Mouse (Mus musculus) cerebellum, adult (tissue): ENCODE measurements around the gene BC048403.
A peak's percentile ranks its signal among the peaks of the same experiment; 100 is the strongest.
"Not testable (repeated sequence)": the region's sequence is repeated elsewhere in the genome, so short reads cannot be mapped to it uniquely, and the experiment has no call there.

Experiments
- ATAC-seq: cut with Nextera tagmentation; 2 replicates; pipeline ENCODE4 v1.9.2; 2017; ENCODE audit warnings: mild to moderate bottlenecking, moderate library complexity, mixed read lengths; ENCODE audit not compliant: insufficient number of reproducible peaks, low FRiP score, low TSS enrichment

Gene BC048403

GRCm38 (mm10) chr10:121755822-121756221 is 16.1 kb downstream of the BC048403 start:
- ATAC-seq = no peak

DNA sequence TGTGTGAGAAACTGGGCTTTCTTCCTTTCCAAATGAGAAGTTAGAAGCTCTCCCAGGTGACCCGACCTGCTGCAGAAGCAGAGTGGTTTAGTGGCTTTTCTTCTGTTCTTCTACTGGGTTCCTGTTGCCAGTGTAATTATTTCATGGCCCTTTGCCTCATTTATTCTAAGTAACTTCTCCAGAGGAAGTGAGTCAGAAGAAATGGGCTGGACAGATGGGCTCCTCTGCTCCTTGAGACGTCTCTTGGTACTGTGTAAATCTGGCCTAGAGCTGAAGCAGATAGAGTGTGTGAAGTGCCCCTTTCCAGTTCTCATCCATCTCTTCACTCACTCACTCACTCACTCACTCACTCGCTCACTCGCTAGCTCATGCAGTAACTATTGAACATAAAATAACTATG is 16.9 kb downstream of the BC048403 start:
- no peak for ATAC-seq

DNA sequence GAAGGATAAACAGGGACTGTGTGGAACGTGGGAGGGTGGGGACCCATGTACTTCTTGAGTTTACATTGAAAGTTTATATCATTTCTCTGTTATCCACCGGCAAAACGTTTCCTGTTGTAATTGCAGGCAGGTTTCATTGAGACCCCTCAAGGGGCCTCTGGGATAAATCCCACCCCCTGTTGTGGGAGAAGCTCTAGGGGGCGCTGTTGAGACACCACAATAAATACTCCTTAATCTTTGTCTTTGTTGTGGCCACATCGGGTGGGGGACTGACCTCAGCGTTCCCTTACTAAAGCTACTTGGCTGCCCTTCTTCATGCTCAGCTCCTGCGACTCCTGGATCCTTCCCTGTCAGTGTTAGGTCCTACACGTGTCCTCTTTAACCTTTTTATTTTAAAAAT is 19.4 kb downstream of the BC048403 start:
- no peak for ATAC-seq

DNA sequence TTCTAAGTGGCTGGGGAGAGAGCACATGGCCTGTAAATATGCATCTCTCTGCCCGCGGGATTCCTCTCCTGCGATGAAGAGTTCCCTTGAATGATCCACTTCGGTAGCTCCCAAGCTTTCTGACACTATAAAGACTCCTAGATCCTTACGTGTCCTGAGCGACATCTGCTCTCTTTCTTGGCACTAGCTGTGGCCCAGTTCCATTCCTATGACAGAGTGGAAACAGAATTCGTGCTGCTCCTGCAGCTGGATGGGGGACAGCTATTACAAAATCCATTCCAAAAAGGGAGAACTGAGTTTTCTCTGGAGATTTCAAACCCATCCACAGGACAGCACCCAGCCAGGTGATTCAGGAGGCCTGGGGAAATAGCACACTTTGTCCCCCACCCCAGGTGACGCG is 22.4 kb downstream of the BC048403 start:
- ATAC-seq = no peak

DNA sequence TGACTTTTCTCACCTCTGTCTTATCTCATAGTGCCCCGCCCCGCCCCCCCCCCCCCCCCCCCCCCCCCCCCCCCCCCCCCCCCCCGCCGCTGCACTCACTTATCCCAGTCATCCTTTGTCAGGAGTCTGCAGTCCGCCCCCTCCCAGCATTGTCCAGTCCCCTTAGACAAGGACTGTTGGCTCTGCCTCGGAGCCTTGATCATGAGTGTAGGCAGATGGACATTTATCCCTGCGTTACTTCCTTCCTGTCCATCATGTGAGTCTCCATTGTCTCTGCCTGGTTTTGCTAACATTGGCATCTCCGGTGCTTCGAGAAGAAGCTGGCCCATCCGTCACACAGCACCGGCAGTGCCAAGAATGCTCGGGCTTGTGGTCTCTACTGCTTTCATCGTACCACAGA is 23.5 kb downstream of the BC048403 start:
- 0 out of 2 replicates have a peak, but pooled peaks have one; percentile 31 for ATAC-seq

DNA sequence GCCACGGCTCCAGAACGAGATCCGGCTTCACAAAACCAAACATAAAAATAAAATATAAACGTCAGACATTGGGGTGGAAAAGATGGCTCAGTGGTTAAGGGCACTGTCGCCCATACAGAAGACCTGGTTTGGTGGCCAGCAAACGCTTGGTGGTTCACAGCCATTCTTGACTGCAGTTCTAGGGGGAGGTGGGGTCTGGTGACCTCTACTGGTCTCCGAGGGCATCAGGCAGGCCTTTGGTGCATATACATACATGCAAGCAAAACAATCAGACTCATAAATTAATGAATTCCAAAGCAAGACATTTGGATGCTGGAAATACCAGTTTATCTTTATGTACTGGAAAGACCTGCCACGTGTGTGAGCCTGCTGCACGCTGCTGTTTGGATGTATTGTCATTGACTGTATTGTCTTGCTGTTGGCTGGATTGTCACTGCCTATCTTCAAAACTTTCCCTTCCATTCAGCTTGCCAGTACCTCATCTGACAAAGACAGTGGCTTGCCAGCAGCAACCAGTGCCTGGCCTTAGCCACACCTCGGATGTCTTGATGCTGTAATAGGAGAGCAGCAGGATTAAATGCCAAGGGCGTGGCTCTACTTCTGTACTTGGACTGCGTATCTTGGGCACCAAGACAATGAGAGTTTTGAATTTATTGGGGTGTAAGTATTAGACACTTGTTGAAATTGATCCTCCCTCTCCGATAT is 24.9 kb downstream of the BC048403 start:
- no peak for ATAC-seq

- no peak for ATAC-seq
Measured at GRCm38 (mm10) chr10:121765174-121766057, 25.7 kb downstream of the BC048403 start.

GRCm38 (mm10) chr10:121767295-121767694 is 27.6 kb downstream of the BC048403 start:
- not testable (repeated sequence) for ATAC-seq

GRCm38 (mm10) chr10:121769711-121770110 is 30.0 kb downstream of the BC048403 start:
- ATAC-seq = no peak

DNA sequence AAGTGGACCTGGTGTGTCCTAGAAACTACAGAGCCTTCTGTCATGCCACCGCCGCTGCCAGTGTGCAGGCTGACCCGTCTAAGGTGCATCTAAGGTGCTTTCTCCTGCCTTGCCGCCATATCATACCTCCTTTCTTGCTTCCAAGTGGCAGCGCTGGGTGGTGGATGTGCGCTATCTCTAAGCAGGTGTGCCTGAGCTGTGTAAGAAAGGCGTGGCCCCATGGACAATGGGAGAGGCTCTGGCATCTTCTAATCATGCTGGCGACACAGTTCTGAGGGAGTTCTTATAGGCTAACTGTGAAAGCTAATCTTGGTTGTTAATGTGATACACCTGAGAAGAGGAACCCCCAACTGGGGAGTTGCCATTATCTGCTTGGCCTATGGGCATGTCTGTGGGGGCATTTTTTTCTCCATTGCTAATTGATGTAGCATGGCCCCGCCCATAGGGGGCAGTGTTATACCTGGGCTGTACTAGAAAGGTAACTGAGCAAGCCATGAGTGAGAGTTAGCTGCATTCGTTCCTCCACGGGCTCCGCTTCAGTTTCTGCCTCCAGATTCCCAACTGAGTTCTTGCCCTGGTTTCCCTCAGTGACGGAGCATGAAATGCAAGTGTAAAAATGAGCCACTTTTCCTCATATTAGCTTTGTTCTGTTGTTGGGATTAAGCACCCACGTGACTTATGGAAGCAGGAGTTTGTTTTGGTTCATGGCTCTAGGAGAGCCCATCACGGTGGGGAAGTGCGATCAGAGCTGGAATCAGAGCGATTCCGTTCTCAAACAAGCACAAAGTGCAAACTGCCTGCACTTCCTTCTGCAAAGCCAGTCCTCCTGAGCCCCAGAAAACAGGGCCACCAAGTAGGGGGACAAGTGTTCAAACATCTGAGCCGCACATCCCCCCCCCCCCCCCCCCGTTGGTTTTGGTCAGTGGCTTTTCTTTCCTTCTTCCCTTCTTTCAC is 31.2 kb downstream of the BC048403 start:
- no peak for ATAC-seq

GRCm38 (mm10) chr10:121773813-121774212 is 34.1 kb downstream of the BC048403 start:
- no peak for ATAC-seq

- ATAC-seq = no peak
Measured at GRCm38 (mm10) chr10:121775990-121776389, 36.3 kb downstream of the BC048403 start.

DNA sequence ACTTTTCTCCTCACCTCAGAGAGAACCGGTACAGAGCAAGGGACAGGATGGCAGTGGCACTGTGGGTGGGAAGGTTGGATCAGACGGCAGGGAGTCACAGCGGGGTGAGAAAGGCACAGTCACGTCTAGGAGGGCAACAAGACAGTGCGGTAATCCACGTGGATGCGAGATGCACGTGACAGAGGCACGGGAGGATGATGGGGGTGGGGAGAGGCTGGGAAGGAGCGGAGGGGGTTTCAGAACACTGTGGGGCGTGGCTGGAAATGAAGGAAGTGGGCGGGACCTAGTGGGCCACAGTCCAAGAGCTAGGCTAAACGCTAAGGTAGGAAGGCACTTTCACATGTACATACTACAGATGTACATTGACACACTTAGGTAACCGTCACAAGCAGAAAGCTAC is 41.4 kb downstream of the BC048403 start:
- no peak for ATAC-seq

GRCm38 (mm10) chr10:121788536-121788935 is 48.8 kb downstream of the BC048403 start:
- no peak for ATAC-seq

GRCm38 (mm10) chr10:121790078-121790477 is 50.3 kb downstream of the BC048403 start:
- no peak for ATAC-seq

DNA sequence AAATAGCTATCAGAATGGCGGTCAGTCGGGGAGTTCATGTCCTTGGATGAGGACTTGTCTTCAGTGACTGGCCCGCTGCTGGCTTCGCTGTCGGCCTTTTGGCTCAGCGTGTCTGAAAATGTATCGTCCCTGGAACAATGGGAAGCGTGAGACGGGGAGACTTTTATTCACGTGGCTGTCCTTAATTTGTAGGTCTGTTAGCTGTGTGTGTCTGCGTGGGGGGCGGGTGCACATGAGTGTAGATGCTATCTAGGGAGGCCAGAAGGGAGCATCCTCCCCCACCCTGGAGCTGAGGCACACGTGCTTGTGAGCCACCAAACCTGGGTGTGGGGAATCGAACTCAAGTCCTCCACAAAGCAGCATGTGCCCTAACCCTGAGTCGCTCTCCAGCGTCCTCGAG is 52.9 kb downstream of the BC048403 start:
- ATAC-seq = no peak

GRCm38 (mm10) chr10:121794486-121794885 is 54.7 kb downstream of the BC048403 start:
- no peak for ATAC-seq

- ATAC-seq = no peak
Measured at GRCm38 (mm10) chr10:121796027-121796802, 56.5 kb downstream of the BC048403 start.

- ATAC-seq = no peak
Measured at GRCm38 (mm10) chr10:121800041-121800440, 60.3 kb downstream of the BC048403 start.
